Mouse (Mus musculus) lung, embryonic 16.5 days (tissue): ENCODE measurements at regions not wholly inside any gene's neighbourhood (a gene's known extent, or its start where the extent isn't known, plus 50 kb on each side); places are given as distances from the start of the nearest gene placed in this dataset. TPM values are rescaled to one million over a fixed set of nuclear protein-coding genes. Genes with fewer than 3 reads are reported as not detected.

Source experiments
- ATAC-seq: fragments of 200-750 bp; cut with Nextera tagmentation; 2 replicates; pipeline ENCODE4 v1.8.0; 2017; ENCODE audit warnings: low read depth, mild to moderate bottlenecking, moderate library complexity
- H3K27ac ChIP-seq: fragments of 300-500 bp; sonication (generic); 2 replicates; pipeline ENCODE4 v1.5.1; 2014; ENCODE audit warnings: mild to moderate bottlenecking, control low read depth, low read length
- H3K27me3 ChIP-seq: fragments of 300-500 bp; sonication (generic); 2 replicates; pipeline ENCODE4 v1.6.1; 2014; ENCODE audit warnings: low read depth, low read length, mixed read lengths; ENCODE audit not compliant: control insufficient read depth, insufficient read depth
- H3K36me3 ChIP-seq: fragments of 300-500 bp; sonication (generic); 2 replicates; pipeline ENCODE4 v1.6.1; 2014; ENCODE audit warnings: low read length; ENCODE audit not compliant: control insufficient read depth, insufficient read depth
- H3K4me1 ChIP-seq: fragments of 300-500 bp; sonication (generic); replicated peaks from 2 replicates; pipeline ENCODE4 v1.6.1; 2014; ENCODE audit warnings: low read length, mixed read lengths; ENCODE audit not compliant: control insufficient read depth, insufficient read depth
- H3K4me2 ChIP-seq: fragments of 300-500 bp; sonication (generic); 2 replicates; pipeline ENCODE4 v1.6.1; 2014; ENCODE audit warnings: low read depth, low read length, control low read depth
- H3K4me3 ChIP-seq: fragments of 300-500 bp; sonication (generic); 2 replicates; pipeline ENCODE4 v1.5.1; 2014; ENCODE audit warnings: mild to moderate bottlenecking, low read length, control low read depth
- H3K9ac ChIP-seq: fragments of 300-500 bp; sonication (generic); 2 replicates; pipeline ENCODE4 v1.6.1; 2014; ENCODE audit warnings: low read length, control low read depth
- H3K9me3 ChIP-seq: fragments of 300-500 bp; sonication (generic); 2 replicates; pipeline ENCODE4 v1.6.1; 2016; ENCODE audit warnings: low read length; ENCODE audit not compliant: control insufficient read depth
- WGBS: fragments of 180-500 bp; shearing (Covaris S2); extraction: QIAGEN DNeasy Blood & Tissue Kit; methylation state at CpG from one replicate; pipeline ENCODE4 v1.1.7; 2014; 5-methylcytosine and 5-hydroxymethylcytosine counted together
- microRNA-seq: library from miRNA; unstranded; fragments of <30 nt; microRNA quantifications from one replicate; pipeline ENCODE4, GENCODE M21; 2016

GRCm38 (mm10) chr13:90659087-90659486, 246.1 kb downstream of the Atp6ap1l start:
- 71% methylated on average over 5 of the region's 5 CpGs for WGBS
- Histone ChIP-seq H3K27me3 (no peaks in the 10 kb centered on the region), H3K9me3 (no peaks in the 10 kb centered on the region), H3K4me2 (no peak overlapping the region), H3K9ac (no peak overlapping the region), H3K27ac (no peak overlapping the region), H3K4me3 (no peak overlapping the region), H3K4me1 (no peaks in the 10 kb centered on the region; the same call in 1 of the 2 replicates), H3K36me3 (no peaks in the 10 kb centered on the region)
- no peak for ATAC-seq

DNA sequence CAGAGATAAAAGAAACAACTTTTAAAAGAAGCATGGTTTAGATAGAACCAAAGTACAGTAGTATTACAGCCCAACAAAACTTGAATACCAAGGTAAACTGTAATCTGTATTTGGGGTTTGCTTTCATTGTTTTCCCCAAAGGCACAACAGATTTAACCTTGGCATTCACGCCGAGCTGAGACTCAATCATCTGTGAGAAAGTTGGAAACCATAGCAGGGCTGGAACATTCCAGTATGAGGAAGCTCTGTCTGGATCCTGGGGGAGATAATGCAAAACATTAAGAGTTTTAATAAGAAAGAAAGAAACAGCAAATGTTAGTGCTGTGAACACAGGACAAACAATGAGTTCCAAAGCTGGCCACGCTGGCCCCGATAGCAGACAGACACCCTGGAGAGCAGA, 258.8 kb downstream of the Atp6ap1l start:
- Histone ChIP-seq H3K9me3 (no peaks in the 10 kb centered on the region), H3K27me3 (no peaks in the 10 kb centered on the region), H3K4me1 (0 out of 2 replicates have a peak, but pooled peaks cover 2% of the 10 kb centered on the region), H3K4me2 (no peak overlapping the region), H3K27ac (no peak overlapping the region), H3K9ac (no peak overlapping the region), H3K36me3 (no peaks in the 10 kb centered on the region), H3K4me3 (no peak overlapping the region)
- ATAC-seq: no peak
- WGBS: 69% methylated on average over 4 of the region's 4 CpGs

- ATAC-seq: no peak
- Histone ChIP-seq H3K27me3 (no peaks in the 10 kb centered on the region), H3K4me3 (no peak overlapping the region), H3K9me3 (no peaks in the 10 kb centered on the region), H3K9ac (no peak overlapping the region), H3K27ac (no peak overlapping the region), H3K4me1 (0 out of 2 replicates have a peak, but pooled peaks cover 2% of the 10 kb centered on the region), H3K36me3 (no peaks in the 10 kb centered on the region), H3K4me2 (no peak overlapping the region)
Measured at GRCm38 (mm10) chr13:90644216-90644615, 260.9 kb downstream of the Atp6ap1l start.

GRCm38 (mm10) chr13:90643575-90644215, 261.5 kb downstream of the Atp6ap1l start:
- H3K4me1 ChIP-seq: 0 out of 2 replicates have a peak, but pooled peaks cover 2% of the 10 kb centered on the region
- no peak overlapping the region for H3K27ac ChIP-seq
- ATAC-seq: no peak
- no peaks in the 10 kb centered on the region for H3K36me3 ChIP-seq
- no peak overlapping the region for H3K4me3 ChIP-seq
- H3K27me3 ChIP-seq: no peaks in the 10 kb centered on the region
- H3K4me2 ChIP-seq: no peak overlapping the region
- no peaks in the 10 kb centered on the region for H3K9me3 ChIP-seq
- 67% methylated on average over 4 of the region's 4 CpGs for WGBS
- no peak overlapping the region for H3K9ac ChIP-seq

- Histone ChIP-seq H3K27me3 (no peaks in the 10 kb centered on the region), H3K9ac (no peak overlapping the region), H3K4me1 (0 out of 2 replicates have a peak, but pooled peaks cover 2% of the 10 kb centered on the region), H3K4me3 (no peak overlapping the region), H3K36me3 (no peaks in the 10 kb centered on the region), H3K27ac (no peak overlapping the region), H3K4me2 (no peak overlapping the region), H3K9me3 (no peaks in the 10 kb centered on the region)
- ATAC-seq: no peak
- WGBS: 35% methylated on average over 4 of the region's 4 CpGs
Measured at GRCm38 (mm10) chr13:90643109-90643508, 262.0 kb downstream of the Atp6ap1l start.

DNA sequence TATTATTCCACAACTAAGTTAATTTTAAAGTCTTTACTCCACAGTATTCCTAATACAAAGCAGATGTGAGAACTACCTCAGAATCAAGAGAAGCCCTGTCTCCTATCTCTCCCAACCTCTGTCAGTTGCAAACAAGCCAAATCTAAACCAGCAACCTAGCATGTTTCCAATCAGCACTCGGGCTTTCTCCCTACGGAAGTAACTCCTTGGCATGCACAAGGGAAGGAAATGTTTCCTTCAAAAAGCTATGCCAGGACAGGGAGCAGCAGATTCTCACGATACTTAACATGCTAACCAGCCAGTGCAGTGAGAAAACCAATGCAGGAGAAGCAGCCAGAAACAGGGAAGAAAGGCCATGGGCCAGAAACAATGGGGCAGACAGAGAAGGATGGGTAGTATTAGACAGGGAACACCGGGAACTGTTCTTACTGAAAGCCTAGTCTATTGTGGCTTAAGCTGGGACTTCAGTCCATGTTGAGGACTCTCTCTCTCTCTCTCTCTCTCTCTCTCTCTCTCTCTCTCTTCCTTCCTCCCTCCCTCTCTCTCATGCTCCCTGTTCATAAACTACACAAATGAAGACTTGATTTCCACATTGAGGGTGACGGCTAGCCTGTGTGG, 262.8 kb downstream of the Atp6ap1l start:
- Histone ChIP-seq H3K36me3 (no peaks in the 10 kb centered on the region), H3K4me2 (no peak overlapping the region), H3K9ac (no peak overlapping the region), H3K4me3 (no peak overlapping the region), H3K4me1 (0 out of 2 replicates have a peak, but pooled peaks cover 2% of the 10 kb centered on the region), H3K27ac (no peak overlapping the region), H3K9me3 (no peaks in the 10 kb centered on the region), H3K27me3 (no peaks in the 10 kb centered on the region)
- 71% methylated on average over 5 of the region's 5 CpGs for WGBS
- no peak for ATAC-seq

Small RNAs in the stretch of these regions (microRNA-seq; reads per million reads assigned to microRNA genes)
- gene Gm44338: not detected
